Comparison of ENCODE assay signal across 9 mouse cellular contexts in the genomic region with DNA sequence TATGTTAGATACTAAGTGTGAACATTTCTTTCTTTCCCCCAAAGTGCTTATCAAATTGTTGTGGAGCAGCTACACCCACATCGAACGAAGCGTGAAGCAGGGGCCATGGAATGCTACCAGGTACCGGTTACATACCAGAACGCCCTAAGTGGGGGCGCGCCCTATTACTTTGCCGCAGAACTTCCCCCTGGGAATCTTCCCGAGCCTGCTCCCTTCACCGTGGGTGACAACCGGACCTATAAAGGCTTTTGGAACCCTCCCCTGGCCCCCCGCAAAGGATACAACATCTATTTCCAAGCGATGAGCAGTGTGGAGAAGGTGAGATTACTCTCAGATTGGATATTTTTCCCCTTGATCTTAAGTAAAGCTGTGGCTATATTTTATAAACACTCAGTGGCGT.
DNase-seq lines count a peak whose midpoint lies in the region; ATAC-seq and TF ChIP-seq lines count a peak whose summit lies in the region.
"Had no signal": no experiment of that assay in that cellular context is flagged by ENCODE, and none has a peak within 500 bp of the region (broad histone marks: within the 10 kb centered on the region; RNA-seq: fewer than 3 reads in every experiment).

No protein-coding gene starts in this region.

- WGBS in heart, adult 2 months, result 54% methylated on average over 14 of the region's 14 CpGs
- 52% methylated on average over 14 of the region's 14 CpGs for WGBS in stomach, embryonic 15.5 days
- WGBS in stomach, postnatal 0 days, result 39% methylated on average over 14 of the region's 14 CpGs
- 51% methylated on average over 14 of the region's 14 CpGs for WGBS in limb, embryonic 13.5 days
- WGBS in neural tube, embryonic 15.5 days, result 16% methylated on average over 14 of the region's 14 CpGs

- no peaks in the 10 kb centered on the region for H3K27me3 ChIP-seq in heart, adult 2 months (ENCODE audit: control insufficient read depth, insufficient read depth, low read length)
- no peaks in the 10 kb centered on the region for H3K27me3 ChIP-seq in stomach, embryonic 15.5 days (replicated peaks)
- H3K27me3 ChIP-seq in stomach, postnatal 0 days (ENCODE audit: control insufficient read depth, insufficient read depth, low read length), result no peaks in the 10 kb centered on the region
- H3K27me3 ChIP-seq in limb, embryonic 13.5 days, result no peaks in the 10 kb centered on the region
- no peaks in the 10 kb centered on the region for H3K27me3 ChIP-seq in neural tube, embryonic 15.5 days (replicated peaks)

- TF ChIP-seq CTCF in heart, adult 2 months (IDR thresholded peaks at IDR 0.05), result no peak
- TF ChIP-seq CTCF in stomach, postnatal 0 days (IDR thresholded peaks at IDR 0.05; ENCODE audit: low read depth), result no peak

- no peak for DNase-seq in heart, adult 2 months
- DNase-seq in heart, adult 9 months (ENCODE audit: low spot score in 2 of 2), result no peak
- no peak for DNase-seq in stomach, postnatal 0 days (ENCODE audit: low spot score)
- DNase-seq in thymus, adult 18-20 months, result no peak
- DNase-seq in left cerebral cortex, adult 8-10 months (ENCODE audit: low spot score in 2 of 2), result no peak

- no peaks in the 10 kb centered on the region for H3K9me3 ChIP-seq in stomach, embryonic 15.5 days
- no peaks in the 10 kb centered on the region for H3K9me3 ChIP-seq in stomach, postnatal 0 days (ENCODE audit: control insufficient read depth, low read length)
- no peaks in the 10 kb centered on the region for H3K9me3 ChIP-seq in limb, embryonic 13.5 days
- no peaks in the 10 kb centered on the region for H3K9me3 ChIP-seq in neural tube, embryonic 15.5 days (replicated peaks)

- no peaks in the 10 kb centered on the region for H3K36me3 ChIP-seq in heart, adult 2 months (ENCODE audit: control insufficient read depth, insufficient read depth, low read length)
- no peaks in the 10 kb centered on the region for H3K36me3 ChIP-seq in stomach, embryonic 15.5 days
- no peaks in the 10 kb centered on the region for H3K36me3 ChIP-seq in stomach, postnatal 0 days (ENCODE audit: control insufficient read depth, insufficient read depth, low read length)
- H3K36me3 ChIP-seq in limb, embryonic 13.5 days, result peaks cover 3% of the 10 kb centered on the region; the same call in 1 of the 2 replicates
- H3K36me3 ChIP-seq in neural tube, embryonic 15.5 days, result no peaks in the 10 kb centered on the region

- H3K4me2 ChIP-seq in stomach, embryonic 15.5 days, result peak overlapping the region; percentile 12; the same call in 1 of the 2 replicates
- no peak overlapping the region for H3K4me2 ChIP-seq in stomach, postnatal 0 days (replicated peaks; ENCODE audit: low read depth)
- peak overlapping the region; percentile 36 for H3K4me2 ChIP-seq in limb, embryonic 13.5 days (replicated peaks)
- peak overlapping the region; percentile 48 for H3K4me2 ChIP-seq in neural tube, embryonic 15.5 days

- TF ChIP-seq EP300 in heart, adult 2 months (IDR thresholded peaks at IDR 0.05; ENCODE audit: insufficient read depth, low read depth, low read length), result no peak
- no peak for TF ChIP-seq EP300 in stomach, postnatal 0 days (optimal IDR thresholded peaks at IDR 0.05)

- ATAC-seq in stomach, embryonic 15.5 days (ENCODE audit: insufficient read depth, low FRiP score, low read depth), result no peak
- ATAC-seq in stomach, postnatal 0 days (ENCODE audit: low FRiP score, low TSS enrichment), result no peak
- peak; percentile 6; the same call in 1 of the 2 replicates for ATAC-seq in limb, embryonic 13.5 days (ENCODE audit: low FRiP score, low read depth)
- peak; percentile 56; the same call in 1 of the 2 replicates for ATAC-seq in neural tube, embryonic 15.5 days (ENCODE audit: low FRiP score)

- no peak for TF ChIP-seq POLR2A in heart, adult 2 months (IDR thresholded peaks at IDR 0.05; ENCODE audit: insufficient read depth, low read depth, low read length)

- H3K9ac ChIP-seq in heart, adult 2 months (ENCODE audit: low read depth, low read length), result no peak overlapping the region
- no peak overlapping the region for H3K9ac ChIP-seq in stomach, embryonic 15.5 days
- H3K9ac ChIP-seq in stomach, postnatal 0 days (ENCODE audit: low read length), result no peak overlapping the region
- no peak overlapping the region for H3K9ac ChIP-seq in limb, embryonic 13.5 days
- H3K9ac ChIP-seq in neural tube, embryonic 15.5 days (replicated peaks), result 0 out of 2 replicates have a peak overlapping the region, but pooled peaks have one; percentile 14

- H3K4me3 ChIP-seq in heart, adult 2 months, result no peak overlapping the region
- H3K4me3 ChIP-seq in stomach, embryonic 15.5 days (replicated peaks), result no peak overlapping the region
- H3K4me3 ChIP-seq in stomach, postnatal 0 days (ENCODE audit: low read depth, low read length), result no peak overlapping the region
- no peak overlapping the region for H3K4me3 ChIP-seq in limb, embryonic 13.5 days
- H3K4me3 ChIP-seq in neural tube, embryonic 15.5 days (replicated peaks), result peak overlapping the region; percentile 13
- H3K4me3 ChIP-seq: myocyte had no signal

- peaks cover 1% of the 10 kb centered on the region; the same call in 1 of the 2 replicates for H3K4me1 ChIP-seq in heart, adult 2 months (ENCODE audit: control insufficient read depth, insufficient read depth, low read length)
- H3K4me1 ChIP-seq in stomach, embryonic 15.5 days, result no peaks in the 10 kb centered on the region
- H3K4me1 ChIP-seq in stomach, postnatal 0 days (replicated peaks; ENCODE audit: control insufficient read depth, insufficient read depth), result no peaks in the 10 kb centered on the region
- peaks cover 12% of the 10 kb centered on the region for H3K4me1 ChIP-seq in limb, embryonic 13.5 days
- peaks cover 16% of the 10 kb centered on the region for H3K4me1 ChIP-seq in neural tube, embryonic 15.5 days

- intact Hi-C loops in heart, adult 2 months (cut with DNase I), result no loop called here

- peak overlapping the region; percentile 33; the same call in 1 of the 2 replicates for H3K27ac ChIP-seq in heart, adult 2 months
- H3K27ac ChIP-seq in stomach, embryonic 15.5 days, result no peak overlapping the region
- H3K27ac ChIP-seq in stomach, postnatal 0 days (replicated peaks), result no peak overlapping the region; the same call in 1 of the 2 replicates
- peak overlapping the region; percentile 28; the same call in 1 of the 2 replicates for H3K27ac ChIP-seq in limb, embryonic 13.5 days
- H3K27ac ChIP-seq in neural tube, embryonic 15.5 days (replicated peaks), result peak overlapping the region; percentile 43; the same call in 1 of the 2 replicates

- no peaks in the 10 kb centered on the region for H3K79me2 ChIP-seq in heart, adult 2 months (replicated peaks; ENCODE audit: control insufficient read depth, insufficient read depth, low read length)

Comparison
In these comparisons a context has a peak if more than half of its experiments do, and no peak if none do; other contexts are left out.
1. H3K27ac ChIP-seq: peak in heart, adult 2 months (single experiment), limb, embryonic 13.5 days (single experiment) and neural tube, embryonic 15.5 days (single experiment); none in stomach, embryonic 15.5 days (single experiment) and stomach, postnatal 0 days (single experiment).
2. ATAC-seq: peak in limb, embryonic 13.5 days (single experiment) and neural tube, embryonic 15.5 days (single experiment); none in stomach, embryonic 15.5 days (single experiment) and stomach, postnatal 0 days (single experiment).